8 mouse cellular contexts compared by ENCODE assay signal in genomic region chr5:24750321-24751304, GRCm38 (mm10). TPM values are rescaled to one million over a fixed set of nuclear protein-coding genes. Genes with fewer than 3 reads are reported as not detected.
DNase-seq lines count a peak whose midpoint lies in the region; ATAC-seq and TF ChIP-seq lines count a peak whose summit lies in the region.

No protein-coding gene starts in this region.

- no peaks in the 10 kb centered on the region for H3K9me3 ChIP-seq in embryonic facial prominence, embryonic 11.5 days (replicated peaks; ENCODE audit: control insufficient read depth, low read length)
- H3K9me3 ChIP-seq in limb, embryonic 11.5 days (ENCODE audit: control insufficient read depth, low read length), result no peaks in the 10 kb centered on the region
- no peaks in the 10 kb centered on the region for H3K9me3 ChIP-seq in midbrain, embryonic 13.5 days

- H3K4me3 ChIP-seq in embryonic facial prominence, embryonic 11.5 days (ENCODE audit: low read depth, low read length), result peak overlapping the region; percentile 36
- H3K4me3 ChIP-seq in kidney, adult 2 months (ENCODE audit: insufficient read depth, low read depth, low read length), result peak overlapping the region; percentile 53
- peak overlapping the region; percentile 48 for H3K4me3 ChIP-seq in limb, embryonic 11.5 days (ENCODE audit: low read depth, low read length)
- peak overlapping the region; percentile 60 for H3K4me3 ChIP-seq in midbrain, embryonic 13.5 days (replicated peaks)
- peak overlapping the region; percentile 96 for H3K4me3 ChIP-seq in small intestine, adult 2 months (ENCODE audit: low read depth, low read length)

- DNase-seq in 3T3-L1 (ENCODE audit: low read depth, low spot score), result peak; percentile 84
- peak; percentile 90 for DNase-seq in adrenal gland, postnatal 25 days
- DNase-seq in embryonic facial prominence, embryonic 11.5 days (ENCODE audit: low spot score), result peak; percentile 94
- peak; percentile 92 to 93 for DNase-seq in heart, adult 18-20 months
- peak; percentile 91 for DNase-seq in kidney, adult 2 months
- DNase-seq in limb, embryonic 11.5 days (ENCODE audit: low spot score), result peak; percentile 98

- TF ChIP-seq CTCF in kidney, adult 2 months (conservative IDR thresholded peaks at IDR 0.05; ENCODE audit: insufficient read depth, insufficient read length, low read depth, low read length), result peak; percentile 71
- peak; percentile 86 for TF ChIP-seq CTCF in small intestine, adult 2 months (IDR thresholded peaks at IDR 0.05; ENCODE audit: extremely low read depth, insufficient read length, insufficient replicate concordance, low read depth, low read length)

- peak; percentile 7 for TF ChIP-seq POLR2A in kidney, adult 2 months (IDR thresholded peaks at IDR 0.05; ENCODE audit: low read depth, low read length)
- TF ChIP-seq POLR2A in small intestine, adult 2 months (IDR thresholded peaks at IDR 0.05; ENCODE audit: low read depth, low read length), result peak; percentile 65

- H3K4me1 ChIP-seq in embryonic facial prominence, embryonic 11.5 days (ENCODE audit: control insufficient read depth, insufficient read depth, low read length), result peaks cover 10% of the 10 kb centered on the region
- H3K4me1 ChIP-seq in kidney, adult 2 months (ENCODE audit: control insufficient read depth, insufficient read depth, low read length), result no peaks in the 10 kb centered on the region
- peaks cover 26% of the 10 kb centered on the region for H3K4me1 ChIP-seq in limb, embryonic 11.5 days (ENCODE audit: control insufficient read depth, insufficient read depth, low read length)
- H3K4me1 ChIP-seq in midbrain, embryonic 13.5 days (replicated peaks), result peaks cover 30% of the 10 kb centered on the region
- H3K4me1 ChIP-seq in small intestine, adult 2 months (ENCODE audit: control insufficient read depth, insufficient read depth, insufficient read length, low read length), result peaks cover 16% of the 10 kb centered on the region

- peak overlapping the region; percentile 64 for H3K9ac ChIP-seq in embryonic facial prominence, embryonic 11.5 days (replicated peaks; ENCODE audit: low read length)
- peak overlapping the region; percentile 80 for H3K9ac ChIP-seq in limb, embryonic 11.5 days (ENCODE audit: low read length)
- H3K9ac ChIP-seq in midbrain, embryonic 13.5 days (replicated peaks), result peak overlapping the region; percentile 77

- peak overlapping the region; percentile 36 for H3K27ac ChIP-seq in embryonic facial prominence, embryonic 11.5 days (replicated peaks; ENCODE audit: low read depth, low read length)
- H3K27ac ChIP-seq in kidney, adult 2 months (ENCODE audit: insufficient read depth, low read depth, low read length), result peak overlapping the region; percentile 84
- H3K27ac ChIP-seq in limb, embryonic 11.5 days (replicated peaks; ENCODE audit: low read depth, low read length), result peak overlapping the region; percentile 74
- peak overlapping the region; percentile 75 for H3K27ac ChIP-seq in midbrain, embryonic 13.5 days
- peak overlapping the region; percentile 80 for H3K27ac ChIP-seq in small intestine, adult 2 months (ENCODE audit: insufficient read depth, low read depth, low read length)

- no peaks in the 10 kb centered on the region for H3K36me3 ChIP-seq in embryonic facial prominence, embryonic 11.5 days (replicated peaks; ENCODE audit: control insufficient read depth, insufficient read depth, low read depth, low read length)
- H3K36me3 ChIP-seq in kidney, adult 2 months (ENCODE audit: control insufficient read depth, insufficient read depth, low read length), result no peaks in the 10 kb centered on the region
- no peaks in the 10 kb centered on the region for H3K36me3 ChIP-seq in limb, embryonic 11.5 days (ENCODE audit: control insufficient read depth, insufficient read depth, low read length)
- H3K36me3 ChIP-seq in midbrain, embryonic 13.5 days, result no peaks in the 10 kb centered on the region
- H3K36me3 ChIP-seq in small intestine, adult 2 months (ENCODE audit: control insufficient read depth, insufficient read depth, low read length), result no peaks in the 10 kb centered on the region

- under 1% methylated on average over 52 of the region's 59 CpGs for WGBS in embryonic facial prominence, embryonic 11.5 days
- WGBS in kidney, adult 2 months, result 3% methylated on average over 57 of the region's 59 CpGs
- WGBS in limb, embryonic 11.5 days, result under 1% methylated on average over 52 of the region's 59 CpGs
- WGBS in midbrain, embryonic 13.5 days, result under 1% methylated on average over 57 of the region's 59 CpGs
- WGBS in small intestine, adult 2 months, result 3% methylated on average over 58 of the region's 59 CpGs

- no peaks in the 10 kb centered on the region for H3K27me3 ChIP-seq in embryonic facial prominence, embryonic 11.5 days (ENCODE audit: control insufficient read depth, insufficient read depth, low read length)
- H3K27me3 ChIP-seq in kidney, adult 2 months (replicated peaks; ENCODE audit: control insufficient read depth, insufficient read depth, low read length), result no peaks in the 10 kb centered on the region
- H3K27me3 ChIP-seq in limb, embryonic 11.5 days (ENCODE audit: control insufficient read depth, insufficient read depth, low read length), result no peaks in the 10 kb centered on the region
- no peaks in the 10 kb centered on the region; the same call in 1 of the 2 replicates for H3K27me3 ChIP-seq in midbrain, embryonic 13.5 days
- H3K27me3 ChIP-seq in small intestine, adult 2 months (ENCODE audit: control insufficient read depth, insufficient read depth, low read length), result no peaks in the 10 kb centered on the region

- peak overlapping the region; percentile 50 for H3K4me2 ChIP-seq in embryonic facial prominence, embryonic 11.5 days (ENCODE audit: low read depth, low read length)
- H3K4me2 ChIP-seq in limb, embryonic 11.5 days (ENCODE audit: low read depth, severe bottlenecking), result peak overlapping the region; percentile 83
- peak overlapping the region; percentile 88 for H3K4me2 ChIP-seq in midbrain, embryonic 13.5 days (replicated peaks)

- peak; percentile 32 for ATAC-seq in embryonic facial prominence, embryonic 11.5 days (replicated peaks; ENCODE audit: insufficient number of reproducible peaks, low FRiP score, low TSS enrichment, low read depth)
- ATAC-seq in limb, embryonic 11.5 days (ENCODE audit: insufficient number of reproducible peaks, low FRiP score, low TSS enrichment, low read depth), result peak; percentile 67; the same call in 1 of the 2 replicates
- ATAC-seq in midbrain, embryonic 13.5 days, result peak; percentile 76

RNA-seq across cellular contexts. Expression of gene Crygn, which starts 7.2 kb away (rescaled TPM):
- total RNA-seq in adrenal gland, postnatal 25 days (2021), result 2.4 TPM in 1 of 2 replicates, not detected in the other
- polyA plus RNA-seq in embryonic facial prominence, embryonic 11.5 days (2014; fragmentation: Nextera tagmentation; extraction: Ambion mirVana), result 3.3 TPM in 1 of 2 replicates, not detected in the other
- total RNA-seq in heart, adult 18-20 months (2021), result not detected
- 0.14 and 1.4 TPM in 2 replicates for polyA plus RNA-seq in kidney, adult 2 months (2012; rRNA removed)
- 0.77 TPM in 1 of 2 replicates, not detected in the other for polyA plus RNA-seq in limb, embryonic 11.5 days (2014; fragmentation: Nextera tagmentation; extraction: Ambion mirVana)
- 0.53 TPM in 1 of 2 replicates, not detected in the other for polyA plus RNA-seq in midbrain, embryonic 13.5 days (2015; fragmentation: Nextera tagmentation; extraction: Ambion mirVana)
- polyA plus RNA-seq in small intestine, adult 2 months (2012; rRNA removed), result 0.37 TPM in 1 of 2 replicates, not detected in the other

RNA-seq across cellular contexts. Expression of gene Wdr86, which starts 20.1 kb away (rescaled TPM):
- total RNA-seq in adrenal gland, postnatal 25 days (2021), result 3.2 and 3.6 TPM in 2 replicates
- polyA plus RNA-seq in embryonic facial prominence, embryonic 11.5 days (2014; fragmentation: Nextera tagmentation; extraction: Ambion mirVana), result 53.8 and 57.5 TPM in 2 replicates
- under 1 TPM; 0.39 to 0.52 TPM for total RNA-seq in heart, adult 18-20 months (2021)
- 7.0 and 8.6 TPM in 2 replicates for polyA plus RNA-seq in kidney, adult 2 months (2012; rRNA removed)
- 39.3 and 40.7 TPM in 2 replicates for polyA plus RNA-seq in limb, embryonic 11.5 days (2014; fragmentation: Nextera tagmentation; extraction: Ambion mirVana)
- 3.8 and 4.9 TPM in 2 replicates for polyA plus RNA-seq in midbrain, embryonic 13.5 days (2015; fragmentation: Nextera tagmentation; extraction: Ambion mirVana)
- 1.3 and 2.5 TPM in 2 replicates for polyA plus RNA-seq in small intestine, adult 2 months (2012; rRNA removed)

Comparison
In these comparisons a context has a peak if more than half of its experiments do, and no peak if none do; other contexts are left out.
1. Peak in every context shown above with its lines: DNase-seq, ATAC-seq, H3K4me3 ChIP-seq and H3K27ac ChIP-seq.
2. H3K4me3 ChIP-seq: peak in every context shown above with its lines; median percentile 96 in small intestine, adult 2 months; 60 in midbrain, embryonic 13.5 days; 53 in kidney, adult 2 months; 48 in limb, embryonic 11.5 days; 36 in embryonic facial prominence, embryonic 11.5 days.